Mouse (Mus musculus) limb, embryonic 15.5 days (tissue): Measurements from ENCODE around the gene Btbd17. TPM values are rescaled to one million over a fixed set of nuclear protein-coding genes. Genes with fewer than 3 reads are reported as not detected.

Experiments used
- polyA plus RNA-seq: library from polyadenylated mRNA; unstranded; fragments of >200 nt; fragmentation: Nextera tagmentation; extraction: Ambion mirVana; gene quantifications from 2 replicates; pipeline ENCODE4 v1.2.1, GENCODE M21; 2015

Btbd17 gene
- polyA plus RNA-seq, 1 experiment from 2014 or later, result 0.86 TPM

Other genes starting within 250 kb of the Btbd17 start
- 866 and 1,120 TPM in 2 replicates for gene Rpl38, start 127.4 kb downstream of the Btbd17 start, polyA plus RNA-seq
- gene Ttyh2, start 120.5 kb downstream of the Btbd17 start, polyA plus RNA-seq, result 22.4 and 29.7 TPM in 2 replicates
- gene Dnaic2, start 68.5 kb downstream of the Btbd17 start, polyA plus RNA-seq, result 1.1 and 1.3 TPM in 2 replicates
- gene Kif19a, start 30.6 kb downstream of the Btbd17 start, polyA plus RNA-seq, result 0.15 and 0.17 TPM in 2 replicates
- gene Gpr142, start 3.0 kb upstream of the Btbd17 start, polyA plus RNA-seq, result not detected in 2 replicates
- gene Gprc5c, start 55.2 kb upstream of the Btbd17 start, polyA plus RNA-seq, result 38.6 and 41.0 TPM in 2 replicates
- 1.8 and 2.9 TPM in 2 replicates for gene Cd300a, start 94.1 kb upstream of the Btbd17 start, polyA plus RNA-seq
- gene Cd300lb, start 138.4 kb upstream of the Btbd17 start, polyA plus RNA-seq, result 0.46 and 1.2 TPM in 2 replicates
- not detected in 2 replicates for gene Cd300c, start 173.2 kb upstream of the Btbd17 start, polyA plus RNA-seq
- gene Cd300ld, start 194.0 kb upstream of the Btbd17 start, polyA plus RNA-seq, result 0.15 and 0.38 TPM in 2 replicates
- gene Cd300c2, start 205.9 kb upstream of the Btbd17 start, polyA plus RNA-seq, result 2.8 and 3.0 TPM in 2 replicates
- gene Cd300ld2, start 220.2 kb upstream of the Btbd17 start, polyA plus RNA-seq, result not detected in 2 replicates
- not detected in 2 replicates for gene Cd300ld4, start 231.1 kb upstream of the Btbd17 start, polyA plus RNA-seq
- gene Cd300ld5, start 241.8 kb upstream of the Btbd17 start, polyA plus RNA-seq, result not detected in 2 replicates